Mouse (Mus musculus): ENCODE data around the gene Ppfibp1.

GRCm38 (mm10) chr6:146908801-146909200 lies 20.5 kb downstream of the Ppfibp1 start:
- TF ChIP-seq CTCF (IDR thresholded peaks at IDR 0.05; ENCODE audit: control insufficient read depth, insufficient read depth, low read length) (no peak), POLR2A (IDR thresholded peaks at IDR 0.05; ENCODE audit: borderline replicate concordance, control insufficient read depth, low read depth, low read length) (no peak)
